Mouse (Mus musculus) kidney, adult 2 months (tissue): ENCODE results near the gene B3galt1.

Experiments
- CTCF ChIP-seq: fragments of 200-500 bp; conservative IDR thresholded peaks from 2 replicates; pipeline ENCODE4 v1.5.1; 2011; ENCODE audit warnings: low read depth, mild to moderate bottlenecking, control low read depth, low read length, moderate library complexity, mixed read lengths; ENCODE audit not compliant: insufficient read depth, insufficient read length
- POLR2A ChIP-seq: fragments of 200-500 bp; IDR thresholded peaks from one replicate; pipeline ENCODE4 v1.6.1; 2011; ENCODE audit warnings: low read depth, low read length, control low read depth

DNA sequence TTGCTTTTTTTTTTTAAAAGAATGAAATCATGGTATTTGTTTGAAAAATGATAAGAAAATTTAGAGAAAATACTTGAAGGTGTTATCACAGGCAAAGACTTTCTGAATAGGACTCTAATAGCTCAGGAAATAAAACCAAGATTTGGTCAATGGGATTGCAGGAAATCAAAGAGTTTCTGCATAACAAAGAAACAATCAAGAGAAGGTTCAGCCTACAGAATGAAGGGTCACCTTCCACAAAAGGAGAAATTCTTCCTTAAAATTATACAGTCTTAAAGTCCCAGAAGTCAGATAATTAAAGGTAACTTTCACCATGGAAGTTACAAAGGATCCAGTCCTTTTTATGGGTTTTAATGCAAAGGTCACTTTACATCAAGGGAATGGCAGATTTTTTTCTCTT, 24.7 kb downstream of the B3galt1 start:
- TF ChIP-seq CTCF (no peak), POLR2A (no peak)
